Mouse (Mus musculus) MEL (cell line): ENCODE data around the gene Sult2b1. TPM values are rescaled to one million over a fixed set of nuclear protein-coding genes. Genes with fewer than 3 reads are reported as not detected.

Experiments used
- DNase-seq: peaks from one replicate; pipeline ENCODE4 v3.0.0; 2011; ENCODE audit warnings: low read depth, low spot score
- H3K27ac ChIP-seq: 2 replicates; pipeline ENCODE4 v1.5.1; 2012; ENCODE audit warnings: low read depth, mild to moderate bottlenecking, control low read depth, low read length, moderate library complexity; ENCODE audit not compliant: control insufficient read depth
- H3K27me3 ChIP-seq, 2 experiments: fragments of 150-350 bp in 1 of 2; sonication (generic) in 1 of 2; 2 replicates each; pipeline ENCODE4 v1.6.1; 2012; ENCODE audit warnings: low read length in 2 of 2, mild to moderate bottlenecking in 2 of 2, improper control_type of control experiment in 1 of 2, moderate library complexity in 1 of 2; ENCODE audit not compliant: insufficient read depth in 2 of 2, control insufficient read depth in 1 of 2
- H3K36me3 ChIP-seq, 2 experiments: 2 replicates each; pipeline ENCODE4 v1.6.1; 2012 to 2014; ENCODE audit warnings: low read length in 2 of 2, improper control_type of control experiment in 1 of 2, inconsistent platforms in 1 of 2, mild to moderate bottlenecking in 1 of 2; ENCODE audit not compliant: insufficient read depth in 2 of 2, control insufficient read depth in 1 of 2
- H3K4me1 ChIP-seq, 2 experiments: fragments of 150-350 bp in 1 of 2; sonication (generic) in 1 of 2; 2 replicates each; pipeline ENCODE4 v1.6.1; 2012; ENCODE audit warnings: low read length in 2 of 2, improper control_type of control experiment in 1 of 2, mild to moderate bottlenecking in 1 of 2; ENCODE audit not compliant: insufficient read depth in 2 of 2, control insufficient read depth in 1 of 2
- H3K4me3 ChIP-seq, 2 experiments: fragments of 150-350 bp in 1 of 2; sonication (generic) in 1 of 2; 2 replicates each; pipeline ENCODE4 v1.5.1; 2012; ENCODE audit warnings: low read depth in 2 of 2, low read length in 2 of 2, mild to moderate bottlenecking in 2 of 2, moderate library complexity in 2 of 2, control low read depth in 1 of 2, improper control_type of control experiment in 1 of 2; ENCODE audit not compliant: control insufficient read depth in 1 of 2, insufficient read depth in 1 of 2
- H3K79me2 ChIP-seq: 2 replicates; pipeline ENCODE4 v1.6.1; 2012; ENCODE audit warnings: mild to moderate bottlenecking, low read length, moderate library complexity; ENCODE audit not compliant: control insufficient read depth, poor library complexity, insufficient read depth
- H3K9ac ChIP-seq: 2 replicates; pipeline ENCODE4 v1.6.1; 2012; ENCODE audit warnings: low read depth, mild to moderate bottlenecking, control low read depth, low read length, moderate library complexity; ENCODE audit not compliant: control insufficient read depth, poor library complexity, severe bottlenecking
- H3K9me3 ChIP-seq: fragments of 150-350 bp; sonication (generic); replicated peaks from 2 replicates; pipeline ENCODE4 v1.6.1; 2012; ENCODE audit warnings: mild to moderate bottlenecking, low read length, improper control_type of control experiment, moderate library complexity; ENCODE audit not compliant: insufficient read depth
- BHLHE40 ChIP-seq: IDR thresholded peaks from 2 replicates; pipeline ENCODE4 v1.6.1; 2012; ENCODE audit warnings: low read depth, mild to moderate bottlenecking, inconsistent platforms, low read length, improper control_type of control experiment, borderline replicate concordance
- CHD2 ChIP-seq: IDR thresholded peaks from 2 replicates; pipeline ENCODE4 v1.6.1; 2011; ENCODE audit warnings: low read length, improper control_type of control experiment
- ELF1 ChIP-seq: IDR thresholded peaks from 2 replicates; pipeline ENCODE4 v1.6.1; 2014; ENCODE audit warnings: low read depth, mild to moderate bottlenecking, inconsistent platforms, low read length, improper control_type of control experiment, moderate library complexity
- EP300 ChIP-seq, 2 experiments: IDR thresholded peaks; 2 replicates each; pipeline ENCODE4 v1.6.1; 2011; ENCODE audit warnings: improper control_type of control experiment in 2 of 2, low read length in 2 of 2, low read depth in 1 of 2, mild to moderate bottlenecking in 1 of 2
- GATA1 ChIP-seq: IDR thresholded peaks from 2 replicates; pipeline ENCODE4 v1.6.1; 2011; ENCODE audit warnings: low read depth, low read length, improper control_type of control experiment
- HCFC1 ChIP-seq: IDR thresholded peaks from 2 replicates; pipeline ENCODE4 v1.6.1; 2012; ENCODE audit warnings: low read depth, mild to moderate bottlenecking, inconsistent platforms, low read length, improper control_type of control experiment, moderate library complexity
- KAT2A ChIP-seq: conservative IDR thresholded peaks from 2 replicates; pipeline ENCODE4 v1.6.1; 2012; ENCODE audit warnings: low read depth, low read length, improper control_type of control experiment, inconsistent platforms
- MAFK ChIP-seq: IDR thresholded peaks from 2 replicates; pipeline ENCODE4 v1.6.1; 2011; ENCODE audit warnings: low read depth, mild to moderate bottlenecking, low read length, improper control_type of control experiment, borderline replicate concordance
- MYB ChIP-seq: IDR thresholded peaks from 2 replicates; pipeline ENCODE4 v1.6.1; 2011; ENCODE audit warnings: mild to moderate bottlenecking, low read depth, low read length, improper control_type of control experiment
- POLR2A ChIP-seq, 2 experiments: IDR thresholded peaks; 2 replicates each; pipeline ENCODE4 v1.6.1; 2011 to 2012; ENCODE audit warnings: low read length in 2 of 2, mild to moderate bottlenecking in 2 of 2, control low read depth in 1 of 2, improper control_type of control experiment in 1 of 2, low read depth in 1 of 2, moderate library complexity in 1 of 2; ENCODE audit not compliant: control insufficient read depth in 1 of 2, insufficient read depth in 1 of 2, poor library complexity in 1 of 2
- RAD21 ChIP-seq: IDR thresholded peaks from 2 replicates; pipeline ENCODE4 v1.6.1; 2011; ENCODE audit warnings: mild to moderate bottlenecking, low read depth, low read length, improper control_type of control experiment
- SMC3 ChIP-seq: IDR thresholded peaks from 2 replicates; pipeline ENCODE4 v1.6.1; 2011; ENCODE audit warnings: low read depth, low read length, improper control_type of control experiment
- TCF12 ChIP-seq: IDR thresholded peaks from 2 replicates; pipeline ENCODE4 v1.6.1; 2014; ENCODE audit warnings: low read depth, mild to moderate bottlenecking, inconsistent platforms, low read length, improper control_type of control experiment, moderate library complexity
- UBTF ChIP-seq: IDR thresholded peaks from 2 replicates; pipeline ENCODE4 v1.6.1; 2012; ENCODE audit warnings: low read depth, mild to moderate bottlenecking, inconsistent platforms, low read length, improper control_type of control experiment, moderate library complexity, borderline replicate concordance; ENCODE audit not compliant: insufficient read depth
- USF1 ChIP-seq: IDR thresholded peaks from 2 replicates; pipeline ENCODE4 v1.6.1; 2014; ENCODE audit warnings: low read depth, mild to moderate bottlenecking, inconsistent platforms, low read length, improper control_type of control experiment, moderate library complexity
- USF2 ChIP-seq, 2 experiments: IDR thresholded peaks; 2 replicates each; pipeline ENCODE4 v1.6.1; 2011 to 2012; ENCODE audit warnings: improper control_type of control experiment in 2 of 2, low read length in 2 of 2, borderline replicate concordance in 1 of 2, inconsistent platforms in 1 of 2, low read depth in 1 of 2, mild to moderate bottlenecking in 1 of 2; ENCODE audit not compliant: insufficient read depth in 1 of 2
- ZNF384 ChIP-seq: IDR thresholded peaks from 2 replicates; pipeline ENCODE4 v1.6.1; 2012; ENCODE audit warnings: low read depth, mild to moderate bottlenecking, inconsistent platforms, low read length, improper control_type of control experiment
- polyA plus RNA-seq, 2 experiments: library from polyadenylated mRNA; stranded (reverse) in 1 of 2; unstranded in 1 of 2; fragments of >175 nt in 1 of 2; fragments of >200 nt in 1 of 2; gene quantifications; 2 replicates each; pipeline versions ENCODE4 v1.2.1 to v1.2.4; 2012; ENCODE audit warnings: low replicate concordance in 2 of 2, low read depth in 1 of 2; ENCODE audit not compliant: insufficient read length in 2 of 2, insufficient read depth in 1 of 2, missing spikeins in 1 of 2
- total RNA-seq: library from RNA; depleted of rRNA; stranded (reverse); fragments of 300-350 nt; gene quantifications from 2 replicates; pipeline ENCODE4 v1.2.3, GENCODE M21; 2012

The Sult2b1 gene
- total and polyA plus RNA-seq, 3 experiments: 0.08 to 0.47 TPM; not detected in 1

GRCm38 (mm10) chr7:45749401-45749800, 35.1 kb downstream of the Sult2b1 start:
- no peak overlapping the region for H3K27ac ChIP-seq
- TF ChIP-seq UBTF (no peak), SMC3 (no peak), BHLHE40 (no peak), EP300 (IDR thresholded peaks at IDR 0.05; ENCODE audit: low read depth in 1 of 2, low read length in 2 of 2) (no peak), GATA1 (no peak), TCF12 (no peak), USF2 (IDR thresholded peaks at IDR 0.05; ENCODE audit: borderline replicate concordance in 1 of 2, insufficient read depth in 1 of 2, low read depth in 1 of 2, low read length in 2 of 2) (no peak), MYB (no peak), USF1 (no peak), CHD2 (no peak), ELF1 (no peak), HCFC1 (no peak), MAFK (no peak), ZNF384 (no peak), KAT2A (no peak)
- no peaks in the 10 kb centered on the region for H3K79me2 ChIP-seq
- no peaks in the 10 kb centered on the region for H3K9me3 ChIP-seq
- H3K4me1 ChIP-seq: no peaks in the 10 kb centered on the region
- H3K4me3 ChIP-seq: no peak overlapping the region
- no peaks in the 10 kb centered on the region for H3K36me3 ChIP-seq
- DNase-seq: no peak
- peaks cover 0 to 2% of the 10 kb centered on the region in 2 experiments; a peak in 1 of 4 replicates for H3K27me3 ChIP-seq
- H3K9ac ChIP-seq: no peak overlapping the region

DNA sequence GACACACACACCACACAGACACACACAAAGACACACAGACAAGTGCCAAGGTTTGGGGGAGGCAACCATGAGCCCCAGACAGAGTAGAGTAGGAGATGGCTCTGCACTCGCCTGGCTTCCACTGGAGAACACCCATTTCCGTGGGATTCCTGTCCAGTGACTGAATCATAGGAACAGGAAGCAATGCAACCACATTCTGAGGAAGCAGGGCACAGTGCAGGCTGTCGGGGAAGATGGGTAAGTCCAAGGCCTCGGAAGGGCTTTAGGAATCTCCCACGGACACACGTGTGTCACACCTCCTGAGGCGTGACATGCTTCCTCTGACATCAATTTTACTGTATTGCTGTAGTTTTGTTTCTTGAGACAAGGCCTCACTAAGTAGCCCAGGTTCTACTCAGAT, 36.4 kb downstream of the Sult2b1 start:
- H3K4me1 ChIP-seq: no peaks in the 10 kb centered on the region
- no peak for DNase-seq
- H3K36me3 ChIP-seq: no peaks in the 10 kb centered on the region
- H3K27me3 ChIP-seq: 0 out of 4 replicates have a peak, but pooled peaks cover 0 to 2% of the 10 kb centered on the region in 2 experiments
- no peak overlapping the region for H3K27ac ChIP-seq
- H3K9me3 ChIP-seq: no peaks in the 10 kb centered on the region
- H3K4me3 ChIP-seq: no peak overlapping the region
- no peaks in the 10 kb centered on the region for H3K79me2 ChIP-seq
- TF ChIP-seq RAD21 (no peak), POLR2A (IDR thresholded peaks at IDR 0.05; ENCODE audit: control insufficient read depth in 1 of 2, insufficient read depth in 1 of 2, low read depth in 1 of 2, low read length in 2 of 2, poor library complexity in 1 of 2) (no peak)
- no peak overlapping the region for H3K9ac ChIP-seq
